Mouse (Mus musculus): ENCODE data around the gene Mbnl2.
"Not testable (repeated sequence)": the region's sequence is repeated elsewhere in the genome, so short reads cannot be mapped to it uniquely, and the experiment has no call there.

Mbnl2 gene

DNA sequence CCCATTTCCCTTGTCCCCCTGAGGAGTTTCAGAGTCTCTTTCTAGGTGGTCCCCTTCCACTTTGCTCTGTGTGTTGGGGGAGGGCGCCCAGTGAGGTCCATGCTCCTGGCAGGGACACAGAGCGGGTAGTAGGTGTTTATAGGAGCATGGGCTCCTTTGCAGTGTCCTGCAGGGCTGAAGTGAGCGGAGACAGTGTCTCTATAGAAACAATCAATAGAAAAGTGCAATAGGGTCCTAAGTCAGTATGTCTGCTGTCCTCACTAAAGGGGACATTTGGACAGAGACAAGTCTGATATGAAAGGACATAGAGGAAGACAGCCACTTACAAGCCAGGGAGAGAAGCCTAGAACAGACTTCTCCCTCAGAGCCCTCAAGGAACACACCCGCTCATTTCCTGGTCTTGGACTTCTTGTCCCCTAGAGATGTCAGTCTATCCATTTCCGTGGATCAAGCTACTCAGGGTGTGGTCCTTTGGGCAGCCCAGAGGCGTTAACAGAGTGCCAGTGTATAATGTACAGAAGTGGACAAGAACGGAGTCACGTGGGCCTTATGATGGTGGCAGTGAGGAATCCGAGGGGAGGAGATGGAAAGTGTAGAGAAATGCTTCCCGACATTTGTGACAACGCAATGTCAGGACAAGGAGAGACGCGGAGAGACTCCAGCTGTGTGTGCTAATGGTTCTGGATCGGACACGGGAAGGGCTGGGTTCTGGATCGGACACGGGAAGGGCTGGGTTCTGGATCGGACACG, 82.0 kb downstream of the Mbnl2 start:
- no peak for DNase-seq (ENCODE audit: low spot score in 2 of 2)

DNA sequence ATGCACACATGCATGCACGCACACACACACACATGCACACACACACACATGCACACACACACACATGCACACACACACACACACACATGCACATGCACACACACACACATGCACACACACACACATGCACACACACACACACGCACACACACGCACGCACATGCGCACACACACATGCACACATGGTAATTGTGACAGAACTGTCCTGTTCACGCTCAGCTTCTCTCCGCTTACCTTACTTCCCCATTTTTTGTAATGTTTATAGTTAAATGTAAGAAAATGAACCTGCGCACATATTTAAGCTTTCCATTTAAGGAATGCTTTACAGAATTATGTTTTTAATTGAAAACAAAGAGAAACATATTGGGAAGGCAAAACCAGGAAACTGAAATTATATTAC, 84.1 kb downstream of the Mbnl2 start:
- not testable (repeated sequence) for DNase-seq (ENCODE audit: low spot score in 2 of 2)

DNA sequence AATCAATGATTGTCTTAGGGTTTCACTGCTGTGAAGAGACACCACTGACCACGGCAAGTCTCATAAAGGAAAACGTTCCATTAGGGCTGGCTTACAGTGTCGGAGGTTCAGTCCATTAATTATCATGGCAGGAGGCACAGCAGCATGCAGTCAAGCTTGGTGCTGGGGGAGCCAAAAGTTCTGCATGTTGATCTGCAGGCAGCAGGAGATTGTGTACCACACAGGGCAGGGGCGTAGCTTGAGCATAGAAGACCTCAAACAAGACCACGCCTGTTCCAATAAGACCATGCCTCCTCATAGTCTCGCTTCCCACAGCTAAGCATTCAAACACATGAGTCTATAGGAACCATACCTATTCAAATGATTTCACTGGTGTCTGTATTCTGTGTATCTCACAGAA, 85.7 kb downstream of the Mbnl2 start:
- DNase-seq (ENCODE audit: low spot score in 2 of 2): no peak

DNA sequence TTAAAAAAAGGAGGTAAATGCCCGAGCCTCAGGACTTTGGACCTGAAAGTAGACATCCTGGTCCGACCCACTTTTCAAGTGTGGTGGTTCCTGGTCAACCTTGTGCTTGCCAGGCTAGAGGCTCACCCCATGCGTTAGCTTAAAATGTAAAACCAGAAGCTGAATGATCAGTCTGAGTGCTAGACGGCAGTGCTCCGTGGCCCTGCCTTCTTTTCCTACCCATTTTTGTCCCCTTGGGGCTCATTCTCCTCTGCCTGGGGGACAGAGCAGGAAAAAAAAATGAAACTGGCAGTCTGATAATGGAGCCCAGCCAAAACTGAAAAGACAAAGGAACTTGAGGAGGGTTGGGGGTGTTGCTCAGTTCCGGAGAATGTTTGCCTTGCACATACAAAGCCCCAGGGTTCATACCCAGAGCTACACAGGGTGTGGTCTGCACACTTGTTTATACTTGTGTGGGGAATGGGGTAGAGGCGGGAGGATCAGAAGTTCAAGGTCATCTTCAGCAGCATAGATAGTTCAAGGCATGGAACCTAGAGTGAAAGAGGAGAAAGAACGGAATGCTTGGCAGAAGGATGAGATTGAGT, 87.0 kb downstream of the Mbnl2 start:
- DNase-seq (ENCODE audit: low spot score in 2 of 2): no peak

DNA sequence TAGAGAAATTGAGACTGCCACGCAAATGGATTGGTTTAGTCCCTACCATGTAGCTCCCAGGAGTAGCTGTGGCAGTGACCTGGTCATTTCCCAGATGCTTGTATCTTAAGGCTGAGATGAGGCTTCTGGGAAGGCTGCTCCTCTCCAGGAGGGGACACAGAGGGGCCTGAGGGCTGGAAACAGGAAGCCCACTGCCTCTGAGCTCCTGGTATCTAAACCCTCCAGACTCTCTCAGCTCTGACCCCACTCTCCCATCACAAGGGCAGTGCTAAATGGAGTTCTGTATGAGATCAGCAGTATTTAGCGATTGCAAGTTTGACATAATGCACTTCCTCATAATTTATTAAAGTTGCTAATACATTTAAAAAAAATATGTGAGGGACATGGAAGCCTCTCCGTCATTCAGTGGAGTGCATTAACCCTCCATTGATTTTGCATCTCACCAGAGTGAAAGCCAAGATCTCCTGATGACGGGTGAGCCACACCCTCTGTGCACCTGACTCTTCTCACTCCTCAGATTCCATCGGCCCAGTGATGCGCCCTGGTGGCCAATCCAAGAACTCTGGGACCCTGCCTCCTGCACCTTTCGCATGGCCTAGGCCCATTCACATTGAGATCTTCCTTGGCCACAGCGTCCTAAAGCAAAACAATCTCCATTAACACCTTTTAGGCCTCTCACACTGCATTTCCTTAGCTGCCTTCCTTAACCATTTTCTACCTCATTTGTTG, 87.8 kb downstream of the Mbnl2 start:
- no peak for DNase-seq (ENCODE audit: low spot score in 2 of 2)

DNA sequence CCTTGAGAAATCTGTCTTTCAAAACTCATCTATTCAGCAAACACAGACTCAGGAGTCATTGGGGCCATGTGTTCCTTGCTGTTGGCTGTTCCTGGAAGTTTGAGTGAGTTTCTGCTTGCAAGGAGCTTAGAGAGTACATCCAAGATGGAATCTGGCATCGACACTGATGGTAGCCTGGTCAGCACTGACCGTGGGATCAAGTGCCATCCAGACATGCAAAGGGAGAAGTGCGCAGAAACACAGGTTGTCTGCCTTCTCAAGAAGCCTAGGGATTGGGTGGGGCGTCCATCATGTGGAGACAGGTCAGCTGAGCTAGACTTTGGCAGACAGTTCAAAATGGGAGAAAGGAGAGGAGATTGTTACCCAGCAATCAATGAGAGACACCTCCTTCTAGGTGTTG, 89.6 kb downstream of the Mbnl2 start:
- no peak for DNase-seq (ENCODE audit: low spot score in 2 of 2)

DNA sequence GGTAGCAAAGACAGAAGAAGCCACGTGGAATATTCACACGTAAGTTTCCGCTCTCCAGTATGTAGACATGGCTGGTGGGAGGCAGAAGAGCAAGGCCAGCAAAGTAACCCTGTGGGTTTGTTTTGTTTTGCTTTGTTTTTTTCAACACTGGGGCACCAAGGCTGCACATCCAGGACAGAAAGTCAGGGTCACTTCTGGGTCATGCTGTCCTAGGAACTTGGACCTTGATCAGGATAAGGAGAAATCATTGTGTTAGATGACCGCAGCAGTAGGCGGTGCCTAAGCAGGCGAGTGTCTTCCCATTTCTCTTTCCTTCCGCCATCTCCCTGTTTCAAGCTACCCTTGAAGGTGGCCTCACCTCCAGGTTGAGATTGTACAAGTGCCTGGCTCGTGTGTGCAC, 91.5 kb downstream of the Mbnl2 start:
- no peak for DNase-seq (ENCODE audit: low spot score in 2 of 2)

DNA sequence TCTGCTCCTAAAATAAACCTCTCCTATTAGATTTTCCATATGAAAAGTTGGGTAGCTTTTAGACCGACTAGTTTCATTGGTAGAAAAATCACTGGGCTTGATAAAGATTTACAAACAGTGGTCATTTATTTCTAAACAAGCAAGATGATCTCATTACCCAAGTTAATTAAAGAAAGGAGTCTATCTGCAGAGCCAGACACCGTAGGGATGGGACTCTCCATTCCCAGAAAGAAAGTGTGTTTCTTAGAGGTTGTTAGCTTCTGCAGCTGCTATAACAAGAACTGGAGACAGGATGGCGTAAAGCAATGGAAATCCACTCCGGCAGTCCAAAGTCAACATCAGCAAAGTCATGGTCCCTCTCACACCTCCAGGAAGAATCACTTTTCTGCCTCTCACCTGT, 92.1 kb downstream of the Mbnl2 start:
- DNase-seq (ENCODE audit: low spot score in 2 of 2): no peak

DNA sequence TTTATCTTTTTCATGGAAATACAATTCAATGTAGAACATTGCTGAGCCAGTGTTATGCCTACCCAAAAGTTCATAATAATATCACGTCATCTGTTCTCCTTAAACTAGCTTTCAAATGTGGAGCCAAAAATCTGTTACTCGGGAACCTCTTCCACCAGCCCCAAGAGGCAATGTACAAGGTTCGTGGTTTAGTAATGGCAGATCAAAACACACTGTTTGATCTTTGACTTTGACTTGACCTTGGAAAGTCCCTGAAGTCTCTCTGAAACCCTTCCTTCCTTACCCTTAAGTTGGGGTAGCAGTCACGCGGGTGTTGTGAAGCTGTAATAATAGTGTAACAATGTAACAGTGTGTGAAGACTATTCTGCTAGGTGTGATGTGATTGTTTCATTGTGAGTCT, 93.0 kb downstream of the Mbnl2 start:
- DNase-seq (ENCODE audit: low spot score in 2 of 2): no peak

DNA sequence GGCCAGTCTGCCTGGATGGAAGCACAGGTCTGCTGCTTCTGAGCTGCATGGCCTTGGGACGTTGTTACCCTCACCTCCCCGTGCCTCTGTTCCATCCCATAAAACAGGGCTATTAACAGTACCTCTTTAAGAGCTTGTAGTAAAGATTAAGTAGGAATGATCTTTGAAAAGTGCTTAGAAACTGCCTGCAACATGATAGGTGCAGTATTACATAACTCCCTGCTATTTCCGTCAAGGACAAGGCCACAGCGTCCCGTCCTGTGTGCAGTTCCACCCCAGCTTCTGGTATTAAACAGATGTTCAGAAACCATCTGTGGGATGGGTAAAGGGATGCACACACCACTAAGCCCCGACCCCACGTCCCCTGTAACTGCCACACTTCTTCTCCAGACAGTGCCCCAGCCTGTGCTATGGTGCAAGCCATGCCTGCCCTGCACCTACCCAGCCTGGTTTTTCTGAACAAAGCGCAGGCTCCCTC, 93.5 kb downstream of the Mbnl2 start:
- no peak for DNase-seq (ENCODE audit: low spot score in 2 of 2)

DNA sequence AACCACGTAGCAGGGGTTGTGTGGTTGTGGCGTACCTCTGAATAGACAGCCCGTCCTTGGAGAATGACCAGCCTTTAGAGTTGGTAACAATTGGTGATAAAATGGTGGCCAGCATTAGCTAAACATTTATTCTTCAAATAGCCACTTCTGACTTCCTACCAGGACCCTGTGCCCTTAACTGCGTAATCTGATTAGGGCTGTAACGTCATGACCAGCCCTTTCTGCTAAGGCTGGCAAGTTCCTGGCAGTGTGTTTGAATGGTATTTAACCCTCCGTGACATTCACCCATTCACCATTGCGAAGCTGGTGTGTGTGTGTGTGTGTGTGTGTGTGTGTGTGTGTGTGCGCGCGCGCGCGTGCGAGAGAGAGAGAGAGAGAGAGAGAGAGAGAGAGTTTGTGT, 94.6 kb downstream of the Mbnl2 start:
- no peak for DNase-seq (ENCODE audit: low spot score in 2 of 2)

DNA sequence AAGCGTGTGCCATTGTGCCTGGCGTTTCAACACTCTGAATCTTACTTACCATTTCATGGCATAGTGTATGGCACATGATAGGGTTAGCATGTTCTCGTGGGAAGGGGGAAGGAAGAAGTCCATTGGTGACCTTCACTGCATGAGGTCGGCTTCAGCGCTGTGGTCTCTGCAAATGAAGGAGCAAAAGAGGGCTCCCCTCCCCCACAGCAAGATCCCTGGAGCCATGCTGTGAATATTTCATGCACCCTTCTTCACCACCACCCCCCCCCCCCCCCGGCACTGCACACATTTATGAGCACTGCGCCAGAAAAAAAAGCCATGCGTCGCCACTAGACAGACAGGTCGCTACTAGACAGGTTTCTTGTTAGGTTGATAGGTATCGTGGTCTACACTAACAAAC, 95.2 kb downstream of the Mbnl2 start:
- no peak for DNase-seq (ENCODE audit: low spot score in 2 of 2)

DNA sequence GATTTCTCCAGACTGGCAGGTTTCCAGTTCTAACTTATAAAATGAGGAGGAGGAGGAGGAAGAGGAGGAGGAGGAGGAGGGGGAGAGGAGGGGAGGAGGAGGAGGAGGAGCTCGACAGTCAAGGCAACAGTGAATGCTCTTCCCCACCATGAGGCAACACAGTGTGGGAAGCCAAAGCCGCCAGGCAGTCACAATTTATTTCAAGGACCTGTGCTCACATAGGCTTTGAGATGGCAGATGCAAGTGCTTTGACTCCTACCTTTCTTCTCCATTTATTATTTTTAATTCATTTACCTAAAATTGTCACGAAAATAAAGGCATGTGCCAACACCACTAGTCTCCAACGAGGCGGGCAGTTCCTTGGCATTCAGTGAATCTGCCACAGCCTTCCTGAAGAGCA, 95.7 kb downstream of the Mbnl2 start:
- DNase-seq (ENCODE audit: low spot score in 2 of 2): no peak

DNA sequence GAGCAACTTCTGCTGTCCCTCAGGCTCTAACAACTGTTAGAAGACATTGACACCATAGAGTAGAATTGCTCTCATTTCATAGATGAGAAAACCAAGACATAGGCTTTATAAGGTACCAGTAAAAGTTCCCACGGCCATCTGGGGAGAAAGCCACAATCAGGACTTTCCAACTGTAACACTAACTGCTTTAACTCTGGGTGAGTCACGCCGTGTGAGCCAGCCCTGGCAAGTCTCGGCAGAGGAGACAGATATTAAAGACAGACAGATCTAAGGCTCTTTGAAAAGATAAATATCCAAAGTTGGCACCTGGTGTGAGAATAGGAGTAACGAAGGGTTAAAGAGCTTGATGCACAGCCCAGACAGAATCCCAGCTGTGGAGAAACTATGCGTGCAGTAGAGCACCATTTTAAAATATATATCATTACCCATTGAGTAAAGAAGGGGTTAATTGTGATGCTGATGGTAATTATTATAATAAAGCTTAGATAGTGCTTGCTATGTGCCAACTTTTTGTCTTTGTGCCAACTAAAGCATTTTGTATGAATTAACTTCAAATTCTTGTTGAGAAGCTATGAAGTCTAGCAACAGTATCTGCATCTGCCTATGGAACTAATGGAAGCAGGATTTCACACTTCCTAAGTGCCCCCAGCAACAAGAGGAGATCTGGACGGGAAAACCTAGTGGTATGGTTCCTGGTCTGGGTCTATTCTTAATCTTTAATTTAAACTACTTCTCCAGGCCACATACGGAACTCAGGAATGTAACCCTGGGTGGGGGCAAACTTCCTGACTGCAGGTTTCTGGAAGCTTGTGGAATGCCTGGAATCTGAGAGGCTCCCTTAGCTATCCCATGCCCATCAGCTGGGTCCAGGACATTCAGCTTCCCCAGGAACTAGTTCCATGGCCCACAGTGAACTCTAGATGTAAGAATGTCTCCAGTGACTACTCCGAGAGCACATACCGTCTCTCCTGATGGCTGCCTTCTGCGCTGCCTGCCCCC, 97.9 kb downstream of the Mbnl2 start:
- peak in 1 of 2 experiments; percentile 54 for DNase-seq (ENCODE audit: low spot score in 2 of 2)

DNA sequence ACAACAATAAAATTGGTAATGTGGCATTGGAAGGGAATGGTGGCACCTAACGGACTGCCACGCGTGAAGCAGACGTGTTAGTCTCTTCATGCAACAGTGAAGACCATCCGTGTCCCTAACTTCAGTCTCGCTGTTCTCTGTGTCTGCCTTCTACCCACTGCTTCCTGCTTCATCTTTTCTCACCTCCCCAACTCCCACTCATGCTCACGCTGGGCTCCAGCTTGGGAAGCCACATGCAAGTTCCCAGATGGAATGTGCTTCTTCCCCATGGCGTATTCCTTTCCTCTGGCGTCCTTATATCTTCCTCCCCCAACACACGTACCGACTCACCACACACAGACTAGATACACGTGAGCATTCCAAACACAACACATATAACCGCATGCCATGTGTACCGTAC, 99.3 kb downstream of the Mbnl2 start:
- DNase-seq (ENCODE audit: low spot score in 2 of 2): peak; percentile 57 to 79

DNA sequence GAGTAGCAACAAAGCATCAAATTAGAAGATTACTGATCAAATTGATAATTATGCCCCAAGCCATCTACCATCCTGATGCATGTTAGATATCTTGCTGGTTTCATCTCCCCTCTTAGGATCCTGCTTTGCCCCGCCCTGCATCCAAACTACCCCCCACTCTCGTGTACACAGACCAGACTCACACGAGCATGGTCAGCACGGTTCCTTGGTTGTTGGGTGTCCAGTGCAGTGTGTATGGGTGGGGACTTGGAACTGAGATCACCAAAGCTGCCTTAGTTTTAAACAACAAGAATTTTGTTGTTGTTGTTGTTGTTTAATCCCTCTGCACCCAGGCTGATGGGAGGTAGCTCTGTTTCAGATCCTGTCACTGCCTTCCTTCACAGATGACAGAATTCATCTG, 101.7 kb downstream of the Mbnl2 start:
- no peak for DNase-seq (ENCODE audit: low spot score in 2 of 2)

DNA sequence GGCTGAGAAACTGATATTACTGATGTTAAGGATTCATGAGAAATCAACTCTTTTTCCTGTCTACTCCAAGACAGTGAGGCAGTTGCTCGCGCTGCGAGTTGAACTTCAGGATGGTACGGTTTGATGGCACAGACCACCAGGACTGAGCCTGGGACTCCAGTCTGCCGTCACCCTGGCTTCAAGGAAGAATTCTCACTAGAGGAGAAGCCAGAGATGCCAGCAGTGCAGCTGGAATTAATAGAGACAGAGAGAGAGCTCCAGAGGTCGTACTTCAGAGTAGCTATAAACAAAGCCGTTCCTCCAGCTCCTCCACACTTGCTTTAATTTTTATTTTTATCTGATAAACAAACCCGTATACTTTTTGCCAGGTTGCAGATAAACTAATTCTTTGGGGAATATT, 102.5 kb downstream of the Mbnl2 start:
- no peak for DNase-seq (ENCODE audit: low spot score in 2 of 2)

DNA sequence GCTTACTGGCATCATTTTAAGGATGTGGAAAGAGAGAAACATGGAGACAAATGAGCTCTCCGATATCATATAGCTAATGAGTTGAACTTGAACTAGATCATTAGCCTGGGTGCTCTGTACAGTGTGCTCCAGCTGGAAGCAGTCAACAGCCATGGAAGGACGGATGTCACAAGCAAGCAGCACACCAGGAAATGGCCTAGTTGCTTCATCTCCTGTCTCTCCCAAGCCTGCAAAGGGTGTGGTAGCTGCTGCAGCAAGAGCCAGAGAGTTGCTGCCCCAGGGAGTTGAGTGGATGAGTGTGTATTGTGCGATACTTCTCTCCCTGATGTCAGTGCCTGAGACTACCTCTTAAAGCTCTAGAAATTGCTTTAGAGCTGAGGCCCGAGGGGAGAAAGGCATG, 104.2 kb downstream of the Mbnl2 start:
- no peak for DNase-seq (ENCODE audit: low spot score in 2 of 2)

DNA sequence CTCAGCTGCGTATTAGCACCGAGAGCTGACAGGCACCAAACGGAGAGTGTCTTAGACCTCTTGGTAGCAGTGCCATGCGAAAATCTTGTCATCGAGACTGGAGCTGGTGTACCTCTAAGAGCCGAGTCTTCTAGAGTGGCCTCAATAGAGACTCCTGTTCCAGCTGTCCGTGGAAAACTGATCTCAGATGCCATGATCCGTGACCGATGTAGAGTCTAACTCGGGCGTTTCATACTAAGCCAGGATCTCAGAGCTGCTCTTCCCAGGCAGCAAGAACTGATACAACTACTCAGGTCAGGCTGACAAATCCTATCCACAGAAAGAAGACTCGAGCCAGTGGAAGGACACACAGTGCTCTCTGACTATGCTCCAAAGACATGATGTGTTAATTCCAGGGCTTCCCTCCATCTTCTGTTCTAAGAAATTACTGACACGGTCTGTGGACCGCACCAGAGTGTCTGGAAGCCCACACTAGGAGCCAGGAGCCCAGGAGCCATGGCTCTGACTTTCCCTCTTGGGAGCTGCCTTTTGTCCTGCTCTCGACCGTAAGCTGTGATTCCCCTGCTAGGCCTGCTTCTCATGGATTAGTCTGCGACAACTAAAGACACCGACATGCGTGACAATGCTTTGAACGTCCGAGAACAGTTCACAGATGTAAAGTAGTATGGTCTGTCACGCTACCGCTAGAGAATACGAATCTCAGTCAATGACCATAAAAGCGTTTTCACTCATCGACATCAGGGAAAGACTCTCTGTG, 106.1 kb downstream of the Mbnl2 start:
- DNase-seq (ENCODE audit: low spot score in 2 of 2): no peak

DNA sequence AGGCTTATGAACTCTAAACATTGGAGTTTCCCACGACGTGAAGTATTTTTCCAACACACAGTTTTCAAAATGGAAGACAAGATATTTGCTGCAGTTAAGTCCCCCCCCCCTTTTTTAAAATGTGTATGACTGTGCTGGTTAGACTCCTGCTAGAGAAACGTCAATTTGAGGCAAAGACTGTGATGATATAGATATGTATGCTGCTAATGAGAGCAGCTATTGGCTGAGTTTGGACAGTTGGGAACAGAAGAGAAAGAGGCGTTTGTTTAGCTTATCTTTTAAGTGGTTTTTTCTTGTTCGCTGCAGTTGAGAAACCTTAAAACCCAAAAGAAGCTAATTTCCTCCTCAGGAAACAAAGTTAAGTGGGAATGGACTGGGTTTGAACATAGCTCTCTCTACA, 106.7 kb downstream of the Mbnl2 start:
- DNase-seq (ENCODE audit: low spot score in 2 of 2): no peak
